Mouse (Mus musculus): ENCODE data around the gene Gm17387.

DNA sequence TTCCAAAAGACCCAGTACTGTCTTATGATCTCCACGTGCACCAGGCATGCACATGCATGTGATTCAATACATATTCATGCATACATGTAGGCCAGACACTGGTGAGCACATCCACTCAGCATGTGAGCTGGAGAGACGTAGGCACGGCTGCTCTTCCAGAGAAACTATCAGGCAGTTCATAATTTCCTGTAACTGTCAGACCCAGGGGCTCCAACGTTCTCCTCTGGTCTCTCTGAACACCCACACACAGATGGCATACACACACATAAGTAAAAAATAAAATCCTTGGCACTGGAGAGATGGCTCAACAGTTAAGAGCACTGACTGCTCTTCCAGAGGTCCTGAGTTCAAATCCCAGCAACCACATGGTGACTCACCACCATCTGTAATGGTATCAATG, 44.9 kb downstream of the Gm17387 start:
- TF ChIP-seq EP300 (IDR thresholded peaks at IDR 0.05) (no peak), CTCF (IDR thresholded peaks at IDR 0.05) (no peak)
